Mouse (Mus musculus) lung, postnatal 4 days (tissue): Measurements from ENCODE around the gene Tex48.

Experiments used
- DNase-seq, 2 experiments: peaks; one replicate each; pipeline ENCODE4 v3.0.0; 2021

Gene Tex48

GRCm38 (mm10) chr4:63622378-63622835 is at the start of gene Tex48:
TSS of gene Tex48 (minus strand) at chr4:63622428.
- DNase-seq = peak in 1 of 2 experiments; percentile 38

DNA sequence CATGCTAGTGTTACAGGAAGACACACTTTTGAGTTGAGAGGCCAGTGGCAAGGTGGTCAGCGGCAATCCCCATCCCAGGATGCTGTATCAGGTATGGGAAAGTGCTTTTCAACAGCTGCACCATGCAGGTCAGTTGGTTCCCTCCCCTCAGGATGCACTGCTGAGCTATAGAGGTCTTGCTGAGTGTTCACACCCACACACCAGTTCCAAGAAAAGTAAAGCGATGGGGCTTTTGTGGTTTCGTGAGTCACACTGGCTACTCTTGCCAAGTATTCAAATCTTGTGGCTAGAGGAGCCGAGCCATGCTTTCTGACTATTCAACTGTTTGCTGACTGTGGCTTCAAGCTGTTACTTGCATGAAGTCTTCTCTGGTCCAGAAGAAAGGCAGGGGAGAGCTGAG is 46.0 kb upstream of the Tex48 start:
- peak; percentile 31 to 54 for DNase-seq

GRCm38 (mm10) chr4:63665738-63666137 is 43.5 kb upstream of the Tex48 start:
- no peak for DNase-seq

DNA sequence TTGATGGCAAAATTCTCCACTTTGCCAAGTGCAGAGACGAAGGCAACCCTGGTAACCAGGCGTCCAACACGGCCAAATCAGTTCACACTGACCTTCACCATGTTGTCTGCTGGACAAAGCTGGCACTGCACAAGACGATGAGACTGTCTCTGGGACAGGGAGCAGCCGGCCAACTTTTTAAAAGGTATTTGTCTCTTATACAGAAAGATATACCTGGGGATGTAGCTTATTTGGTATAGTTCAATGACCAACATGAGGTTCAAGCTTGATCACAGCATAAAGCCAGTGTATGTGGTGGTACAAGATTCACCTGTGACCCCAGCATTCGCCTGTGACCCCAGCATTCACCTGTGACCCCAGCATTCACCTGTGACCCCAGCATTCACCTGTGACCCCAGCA is 41.1 kb upstream of the Tex48 start, which contains the start of gene Gm11214:
TSS of gene Gm11214 (minus strand) at position 101 of the 400 bp plus-strand sequence.
- DNase-seq = no peak

DNA sequence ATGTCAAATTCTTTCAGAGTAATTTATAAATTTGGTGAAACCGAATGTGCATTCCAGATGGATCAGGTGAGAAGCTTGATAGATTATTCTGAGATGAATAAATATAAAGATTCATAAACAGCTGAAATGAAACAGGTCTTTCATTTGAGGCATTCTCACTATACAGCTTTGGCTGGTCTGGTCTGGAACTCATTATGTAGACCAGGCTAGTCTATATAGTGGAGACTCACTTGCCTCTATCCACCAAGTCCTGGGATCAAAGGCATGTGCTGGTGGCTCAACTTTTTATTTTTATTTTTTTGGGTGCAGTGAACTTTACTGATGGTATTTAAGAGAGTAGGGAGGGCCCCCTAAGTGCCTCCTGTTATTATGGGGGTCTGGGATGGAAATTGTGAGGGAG is 39.6 kb upstream of the Tex48 start:
- DNase-seq = no peak

- DNase-seq = no peak
These were observed 39.2 kb upstream of the Tex48 start for GRCm38 (mm10) chr4:63661426-63661825.

DNA sequence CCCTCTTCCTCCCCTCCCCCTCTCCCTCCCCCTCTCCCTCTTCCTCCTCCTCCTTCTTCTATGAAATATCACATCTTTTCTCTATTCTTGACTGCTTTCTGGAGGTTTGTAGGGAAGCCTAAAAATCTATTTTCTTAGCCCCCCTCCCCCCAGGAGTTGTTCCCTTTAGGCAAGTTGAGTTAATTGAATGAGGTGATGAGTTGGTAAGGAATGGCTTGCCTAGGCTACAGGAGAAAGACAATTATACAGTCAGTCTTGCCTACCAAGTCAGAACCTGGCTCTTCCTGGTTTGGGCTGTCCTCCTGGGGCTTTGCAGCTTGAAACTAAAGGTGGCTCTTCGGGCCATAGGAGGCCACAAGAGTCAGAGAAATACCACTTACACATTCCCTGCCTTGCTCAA is 37.5 kb upstream of the Tex48 start:
- DNase-seq = no peak

DNA sequence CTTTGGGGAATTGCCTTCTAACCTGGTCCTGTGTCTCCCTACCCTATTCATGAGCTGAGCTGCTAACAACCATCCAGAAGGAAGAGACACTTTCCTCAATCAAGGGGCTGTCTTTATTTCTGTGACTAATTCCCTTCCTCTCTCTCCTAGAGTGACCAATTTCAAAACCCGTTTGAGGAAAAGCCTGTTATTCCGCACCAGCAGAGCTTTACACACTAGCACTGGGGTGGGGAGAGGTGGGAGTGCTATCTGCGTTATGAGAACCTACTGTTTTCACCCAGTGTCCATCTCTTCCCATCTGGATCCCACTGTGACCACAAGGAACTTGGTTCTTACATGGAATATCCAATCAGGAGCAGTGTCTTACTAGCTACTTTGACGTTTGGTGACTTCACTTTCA is 36.9 kb upstream of the Tex48 start:
- no peak for DNase-seq

GRCm38 (mm10) chr4:63654381-63654780 is 32.2 kb upstream of the Tex48 start:
- no peak for DNase-seq

- no peak for DNase-seq
These were observed 21.9 kb upstream of the Tex48 start for GRCm38 (mm10) chr4:63643956-63644726.

DNA sequence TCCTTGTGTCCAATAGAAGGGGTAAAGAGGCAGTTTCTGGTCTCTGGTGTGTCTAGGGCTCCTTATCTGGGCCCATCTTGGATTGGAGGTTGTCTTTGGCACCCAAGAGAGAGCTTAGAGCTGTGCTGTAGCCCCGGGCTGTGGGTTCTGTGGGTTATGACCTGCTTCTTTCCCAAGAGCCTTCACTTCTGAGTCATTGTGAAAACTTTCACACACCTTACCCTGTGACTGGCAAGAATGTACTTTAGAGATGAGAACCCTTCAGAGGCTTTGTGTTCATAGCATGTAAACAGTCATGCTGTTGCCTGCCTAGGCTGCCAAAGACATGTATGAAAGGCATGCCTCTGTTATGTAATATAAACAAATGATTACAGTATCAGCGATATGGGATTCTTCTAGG is 17.6 kb upstream of the Tex48 start:
- no peak for DNase-seq

GRCm38 (mm10) chr4:63638603-63639002 is 16.4 kb upstream of the Tex48 start:
- no peak for DNase-seq

DNA sequence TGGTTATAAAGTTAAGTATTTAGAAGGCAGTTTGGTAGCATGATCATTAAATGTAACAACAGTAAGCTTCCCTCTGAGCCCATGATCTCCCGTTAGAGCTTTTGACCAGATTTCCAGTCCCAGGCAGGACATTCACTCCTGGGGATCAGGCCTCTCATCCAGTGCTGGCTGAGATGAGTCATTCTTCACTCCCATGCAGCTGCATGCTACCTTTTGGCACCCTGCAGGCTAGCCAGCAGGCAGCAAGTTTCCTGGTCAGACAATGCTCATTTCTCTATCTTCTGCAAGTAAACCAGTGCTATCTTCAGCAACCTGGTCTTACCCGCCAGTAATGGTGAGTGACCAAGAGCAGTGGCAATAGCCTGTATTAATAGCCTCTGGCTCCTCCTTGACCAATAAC is 11.0 kb upstream of the Tex48 start:
- no peak for DNase-seq

DNA sequence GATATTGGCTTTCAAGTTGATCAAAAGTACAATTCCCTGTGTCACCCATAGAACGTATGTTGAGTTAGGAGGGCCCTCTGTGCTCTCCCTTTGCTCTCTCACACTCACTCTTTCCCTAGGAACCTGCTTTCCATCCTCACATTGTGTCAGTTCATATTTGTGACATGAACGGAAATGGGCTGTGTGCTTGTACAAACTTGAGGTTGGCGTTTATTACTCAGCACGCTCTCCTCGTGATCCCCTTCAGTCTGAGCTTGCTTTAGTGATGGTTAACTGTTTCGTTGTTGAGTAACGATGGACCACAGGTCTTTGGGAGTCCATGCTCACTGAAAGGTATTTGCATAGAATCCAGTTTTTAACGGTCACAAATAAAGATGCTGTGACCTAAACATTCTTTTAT is 4.9 kb upstream of the Tex48 start:
- no peak for DNase-seq

- DNase-seq = no peak
These were observed 3.4 kb upstream of the Tex48 start for GRCm38 (mm10) chr4:63625563-63626080.

- DNase-seq = no peak
These were observed 367 bp downstream of the Tex48 start for GRCm38 (mm10) chr4:63621861-63622260.

DNA sequence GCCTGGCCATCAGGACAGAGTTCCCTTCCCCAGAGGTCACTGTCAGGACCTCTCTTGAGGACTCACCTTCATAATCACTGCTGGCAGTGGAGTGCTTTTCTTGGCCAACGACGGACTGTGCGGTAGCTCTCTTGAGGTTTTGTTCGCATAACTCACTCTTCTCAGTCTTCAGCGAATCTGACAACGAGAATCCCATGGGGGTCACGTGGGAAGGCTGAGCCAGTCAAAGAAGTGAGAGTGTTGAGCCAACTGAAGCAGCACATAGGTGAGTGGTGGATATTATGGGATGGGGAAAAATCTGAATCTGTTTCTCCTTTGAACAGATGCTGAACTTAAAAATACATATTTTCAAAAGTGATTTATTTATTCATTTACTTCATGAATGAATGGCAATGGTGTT is 13.8 kb downstream of the Tex48 start:
- DNase-seq = no peak

DNA sequence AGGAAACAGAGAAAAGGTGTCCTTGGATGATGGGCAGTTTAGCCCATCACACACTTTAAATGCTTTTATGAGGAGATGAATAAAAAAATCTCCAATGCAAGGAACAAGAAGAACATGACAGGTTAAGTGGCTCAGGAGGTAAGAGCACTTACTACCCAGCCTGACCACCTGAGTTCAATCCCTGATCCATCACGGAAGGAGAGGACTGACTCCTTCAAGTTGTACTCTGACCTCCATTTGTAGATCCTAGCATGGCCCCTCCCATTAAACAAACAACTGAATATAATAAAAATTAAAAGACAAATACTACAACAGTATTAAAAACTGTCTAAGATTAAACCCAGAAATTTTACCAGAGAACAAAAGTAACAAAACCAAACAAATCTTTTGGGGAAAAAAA is 16.3 kb downstream of the Tex48 start:
- DNase-seq = no peak

DNA sequence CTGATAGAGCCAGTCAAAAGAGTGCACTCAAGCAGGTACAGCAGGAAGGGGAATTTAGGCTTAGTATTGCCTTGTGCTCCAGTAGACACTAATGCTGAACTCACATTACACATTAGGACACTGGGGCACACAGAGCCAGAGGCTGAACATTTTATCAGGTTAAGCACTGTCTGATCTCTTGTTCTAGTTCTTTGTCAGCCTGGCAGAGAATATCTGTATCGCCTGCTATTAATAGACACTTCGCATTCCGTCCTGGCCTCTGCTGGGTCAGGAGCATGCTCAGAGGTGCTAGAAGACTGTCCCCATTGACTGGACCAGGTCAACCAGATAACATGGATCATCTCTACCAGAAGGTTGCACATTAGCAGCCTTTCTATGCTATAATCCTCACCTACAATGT is 16.7 kb downstream of the Tex48 start:
- no peak for DNase-seq

- DNase-seq = no peak
These were observed 17.3 kb downstream of the Tex48 start, which contains the start of gene Gm11213 for GRCm38 (mm10) chr4:63604945-63605344. TSS of gene Gm11213 (minus strand) at chr4:63605261.

GRCm38 (mm10) chr4:63601263-63601662 is 21.0 kb downstream of the Tex48 start:
- DNase-seq = no peak

DNA sequence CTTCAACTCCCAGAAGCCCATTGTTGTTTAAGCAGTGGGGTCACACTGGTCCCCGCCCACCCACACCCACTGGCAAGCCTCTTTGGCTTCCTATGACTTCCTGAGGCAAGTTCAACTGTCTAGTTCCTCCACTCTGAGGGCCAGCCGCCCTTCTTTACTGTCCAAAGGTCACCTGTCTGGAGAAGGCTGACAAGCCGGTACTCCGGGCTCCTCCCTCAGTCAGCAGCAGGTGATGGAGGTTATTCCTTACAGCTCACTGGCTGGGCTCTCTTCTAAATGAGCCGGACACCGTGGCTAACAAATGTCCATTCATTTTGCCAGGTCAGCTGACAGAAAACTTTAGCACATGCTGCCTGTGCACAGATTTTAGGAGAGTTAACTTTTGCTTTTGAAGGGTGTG is 21.4 kb downstream of the Tex48 start:
- DNase-seq = no peak

- DNase-seq = no peak
These were observed 26.2 kb downstream of the Tex48 start for GRCm38 (mm10) chr4:63596010-63596409.

DNA sequence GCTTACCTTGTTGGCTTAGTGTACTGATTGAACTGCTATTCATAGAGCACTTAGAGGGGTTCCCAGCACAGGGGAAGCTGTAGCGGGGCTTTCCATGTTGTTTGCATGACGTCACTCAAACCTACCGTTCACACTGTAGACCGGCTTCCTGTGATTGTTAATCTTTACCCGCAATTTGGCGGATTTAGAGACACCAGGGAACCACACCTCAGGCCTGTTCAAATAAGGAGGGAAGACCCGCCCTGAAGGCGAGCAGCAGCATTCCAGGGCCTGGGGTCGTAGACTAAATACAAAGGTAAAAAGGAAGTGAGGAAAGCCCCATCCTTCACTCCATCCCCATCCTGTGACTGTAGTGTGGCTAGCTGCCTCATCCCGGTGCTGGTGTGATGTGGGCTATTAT is 27.0 kb downstream of the Tex48 start:
- no peak for DNase-seq
